In genomic region chr13:57977721-57978120, GRCm38 (mm10) we compare ENCODE assay signal across 25 mouse cellular contexts.
DNase-seq lines count a peak whose midpoint lies in the region; ATAC-seq and TF ChIP-seq lines count a peak whose summit lies in the region.
"Had no signal": no experiment of that assay in that cellular context is flagged by ENCODE, and none has a peak within 500 bp of the region (broad histone marks: within the 10 kb centered on the region; RNA-seq: fewer than 3 reads in every experiment).

No protein-coding gene starts in this region.

- no peaks in the 10 kb centered on the region for H3K4me1 ChIP-seq in hindbrain, postnatal 0 days (ENCODE audit: insufficient read depth, low read length)
- peaks cover 25% of the 10 kb centered on the region for H3K4me1 ChIP-seq in hindbrain, embryonic 12.5 days
- no peaks in the 10 kb centered on the region for H3K4me1 ChIP-seq in midbrain, postnatal 0 days (ENCODE audit: insufficient read depth, low read length)
- H3K4me1 ChIP-seq in midbrain, embryonic 11.5 days (ENCODE audit: control insufficient read depth, insufficient read depth, low read length) = 0 out of 2 replicates have a peak, but pooled peaks cover 3% of the 10 kb centered on the region
- H3K4me1 ChIP-seq: liver, embryonic 15.5 days had no signal

- no peak for ATAC-seq in hindbrain, postnatal 0 days
- no peak for ATAC-seq in hindbrain, embryonic 12.5 days (ENCODE audit: low FRiP score)
- no peak for ATAC-seq in midbrain, postnatal 0 days (ENCODE audit: low FRiP score)
- ATAC-seq in midbrain, embryonic 11.5 days (ENCODE audit: low FRiP score) = no peak
- ATAC-seq: activated CD4-positive, CD25-positive, alpha-beta regulatory T cell, adult 4 months; forebrain, embryonic 15.5 days; lung, postnatal 0 days had no signal

- TF ChIP-seq CTCF in hindbrain, postnatal 0 days (IDR thresholded peaks at IDR 0.05; ENCODE audit: low read depth) = peak; percentile 38; the same call in 1 of the 2 replicates
- TF ChIP-seq CTCF in midbrain, postnatal 0 days (IDR thresholded peaks at IDR 0.05) = peak; percentile 40

- no peak for DNase-seq in hindbrain, postnatal 0 days (ENCODE audit: low spot score)
- DNase-seq in midbrain, postnatal 0 days (ENCODE audit: low spot score) = no peak
- DNase-seq in midbrain, embryonic 11.5 days (ENCODE audit: low spot score, missing footprints) = no peak
- peak; percentile 48 for DNase-seq in R1 (ENCODE audit: low read depth, low spot score)
- peak; percentile 53 for DNase-seq in testis, postnatal 10 days (ENCODE audit: low spot score)
- DNase-seq in Muller cell, postnatal 12 days (ENCODE audit: inconsistent ontology term) = no peak
- DNase-seq in urinary bladder, postnatal 14 days (ENCODE audit: low spot score) = no peak
- DNase-seq: adrenal gland, adult 8-10 months; cerebellum, adult 9-10 months; gastrocnemius, postnatal 25 days; kidney, adult 2 months; kidney, postnatal 10 days; right cerebral cortex, postnatal 25 days; spleen, adult 18-20 months; thymus, adult 18-20 months had no signal

- no peak overlapping the region for H3K4me3 ChIP-seq in hindbrain, postnatal 0 days (ENCODE audit: low read length)
- H3K4me3 ChIP-seq in hindbrain, embryonic 12.5 days = no peak overlapping the region
- H3K4me3 ChIP-seq in midbrain, postnatal 0 days (ENCODE audit: low read depth, low read length) = no peak overlapping the region
- no peak overlapping the region for H3K4me3 ChIP-seq in midbrain, embryonic 11.5 days (ENCODE audit: low read depth, low read length)
- H3K4me3 ChIP-seq: embryonic facial prominence, embryonic 15.5 days; forebrain, embryonic 15.5 days; hindbrain, embryonic 13.5 days; limb, embryonic 13.5 days; liver, embryonic 15.5 days; midbrain, embryonic 10.5 days had no signal

- no peaks in the 10 kb centered on the region for H3K36me3 ChIP-seq in hindbrain, postnatal 0 days (ENCODE audit: insufficient read depth, low read length)
- no peaks in the 10 kb centered on the region for H3K36me3 ChIP-seq in hindbrain, embryonic 12.5 days
- no peaks in the 10 kb centered on the region for H3K36me3 ChIP-seq in midbrain, postnatal 0 days (ENCODE audit: insufficient read depth, low read length)
- H3K36me3 ChIP-seq in midbrain, embryonic 11.5 days (ENCODE audit: control insufficient read depth, insufficient read depth, low read length) = no peaks in the 10 kb centered on the region
- H3K36me3 ChIP-seq: embryonic facial prominence, embryonic 15.5 days; forebrain, embryonic 15.5 days; hindbrain, embryonic 13.5 days; limb, embryonic 13.5 days; liver, embryonic 15.5 days; midbrain, embryonic 10.5 days had no signal

- WGBS in hindbrain, postnatal 0 days = 88% methylated on average over 6 of the region's 6 CpGs
- 86% methylated on average over 6 of the region's 6 CpGs for WGBS in hindbrain, embryonic 12.5 days
- 87% methylated on average over 6 of the region's 6 CpGs for WGBS in midbrain, postnatal 0 days
- 86% methylated on average over 6 of the region's 6 CpGs for WGBS in midbrain, embryonic 11.5 days

- H3K27ac ChIP-seq in hindbrain, postnatal 0 days = no peak overlapping the region
- H3K27ac ChIP-seq in hindbrain, embryonic 12.5 days = no peak overlapping the region
- H3K27ac ChIP-seq in midbrain, postnatal 0 days (ENCODE audit: low read depth, low read length) = no peak overlapping the region
- no peak overlapping the region for H3K27ac ChIP-seq in midbrain, embryonic 11.5 days (ENCODE audit: low read depth, low read length)
- H3K27ac ChIP-seq: embryonic facial prominence, embryonic 15.5 days; forebrain, embryonic 15.5 days; hindbrain, embryonic 13.5 days; limb, embryonic 13.5 days; liver, embryonic 15.5 days; midbrain, embryonic 10.5 days had no signal

- H3K9me3 ChIP-seq in hindbrain, postnatal 0 days (ENCODE audit: low read length) = no peaks in the 10 kb centered on the region
- H3K9me3 ChIP-seq in hindbrain, embryonic 12.5 days (replicated peaks) = no peaks in the 10 kb centered on the region
- H3K9me3 ChIP-seq in midbrain, postnatal 0 days (ENCODE audit: low read length) = no peaks in the 10 kb centered on the region; the same call in 1 of the 2 replicates
- H3K9me3 ChIP-seq in midbrain, embryonic 11.5 days (ENCODE audit: control insufficient read depth, low read length) = no peaks in the 10 kb centered on the region
- H3K9me3 ChIP-seq: embryonic facial prominence, embryonic 15.5 days; forebrain, embryonic 15.5 days; liver, embryonic 15.5 days; midbrain, embryonic 10.5 days had no signal

- no peak overlapping the region for H3K9ac ChIP-seq in hindbrain, postnatal 0 days (replicated peaks; ENCODE audit: low read length)
- H3K9ac ChIP-seq in hindbrain, embryonic 12.5 days = no peak overlapping the region
- no peak overlapping the region for H3K9ac ChIP-seq in midbrain, postnatal 0 days (replicated peaks; ENCODE audit: low read length, poor library complexity, severe bottlenecking)
- H3K9ac ChIP-seq in midbrain, embryonic 11.5 days (ENCODE audit: low read length) = no peak overlapping the region
- H3K9ac ChIP-seq: embryonic facial prominence, embryonic 15.5 days; forebrain, embryonic 15.5 days; hindbrain, embryonic 13.5 days; limb, embryonic 13.5 days; liver, embryonic 15.5 days had no signal

- no peaks in the 10 kb centered on the region for H3K27me3 ChIP-seq in hindbrain, postnatal 0 days (ENCODE audit: insufficient read depth, low read length)
- no peaks in the 10 kb centered on the region for H3K27me3 ChIP-seq in hindbrain, embryonic 12.5 days
- H3K27me3 ChIP-seq in midbrain, postnatal 0 days (ENCODE audit: insufficient read depth, low read length) = no peaks in the 10 kb centered on the region
- no peaks in the 10 kb centered on the region for H3K27me3 ChIP-seq in midbrain, embryonic 11.5 days (ENCODE audit: control insufficient read depth, insufficient read depth, low read length)
- H3K27me3 ChIP-seq: CH12.LX; embryonic facial prominence, embryonic 15.5 days; forebrain, embryonic 15.5 days; hindbrain, embryonic 13.5 days; limb, embryonic 13.5 days; liver, embryonic 15.5 days had no signal

- H3K4me2 ChIP-seq in hindbrain, postnatal 0 days (ENCODE audit: low read depth, low read length) = no peak overlapping the region
- no peak overlapping the region for H3K4me2 ChIP-seq in hindbrain, embryonic 12.5 days (replicated peaks)
- H3K4me2 ChIP-seq in midbrain, postnatal 0 days (ENCODE audit: low read depth, low read length, poor library complexity, severe bottlenecking) = no peak overlapping the region
- no peak overlapping the region for H3K4me2 ChIP-seq in midbrain, embryonic 11.5 days
- H3K4me2 ChIP-seq: embryonic facial prominence, embryonic 15.5 days; forebrain, embryonic 15.5 days; hindbrain, embryonic 13.5 days; limb, embryonic 13.5 days; liver, embryonic 15.5 days had no signal

Comparison
In these comparisons a context has a peak if more than half of its experiments do, and no peak if none do; other contexts are left out.
1. DNase-seq: peak in R1 (single experiment) and testis, postnatal 10 days (single experiment); none in hindbrain, postnatal 0 days (single experiment), midbrain, postnatal 0 days (single experiment), midbrain, embryonic 11.5 days (single experiment), Muller cell, postnatal 12 days (single experiment) and urinary bladder, postnatal 14 days (single experiment).